Mouse (Mus musculus): ENCODE results near the gene Elavl3.
A peak's percentile ranks its signal among the peaks of the same experiment; 100 is the strongest.

Gene Elavl3

DNA sequence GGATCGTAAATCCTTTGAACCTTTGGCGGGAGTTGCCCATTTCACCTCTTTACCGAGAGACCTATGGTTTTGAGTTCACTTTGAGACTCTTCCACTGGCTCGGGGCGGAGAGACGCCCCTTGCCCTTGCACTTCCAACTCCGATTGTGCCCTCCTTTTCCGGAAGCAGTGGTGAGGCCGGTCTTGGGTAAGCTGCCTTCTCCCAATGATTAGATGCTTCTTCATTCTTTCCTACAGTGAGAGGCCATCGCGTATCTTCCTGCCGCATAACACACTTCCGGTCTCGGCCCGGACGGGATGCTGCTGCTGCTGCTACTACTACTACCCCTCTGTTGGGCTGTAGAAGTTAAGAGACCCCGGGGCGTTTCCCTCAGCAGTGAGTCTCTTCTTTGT is 48.7 kb downstream of the Elavl3 start:
- DNase-seq (ENCODE audit: low spot score): no peak

DNA sequence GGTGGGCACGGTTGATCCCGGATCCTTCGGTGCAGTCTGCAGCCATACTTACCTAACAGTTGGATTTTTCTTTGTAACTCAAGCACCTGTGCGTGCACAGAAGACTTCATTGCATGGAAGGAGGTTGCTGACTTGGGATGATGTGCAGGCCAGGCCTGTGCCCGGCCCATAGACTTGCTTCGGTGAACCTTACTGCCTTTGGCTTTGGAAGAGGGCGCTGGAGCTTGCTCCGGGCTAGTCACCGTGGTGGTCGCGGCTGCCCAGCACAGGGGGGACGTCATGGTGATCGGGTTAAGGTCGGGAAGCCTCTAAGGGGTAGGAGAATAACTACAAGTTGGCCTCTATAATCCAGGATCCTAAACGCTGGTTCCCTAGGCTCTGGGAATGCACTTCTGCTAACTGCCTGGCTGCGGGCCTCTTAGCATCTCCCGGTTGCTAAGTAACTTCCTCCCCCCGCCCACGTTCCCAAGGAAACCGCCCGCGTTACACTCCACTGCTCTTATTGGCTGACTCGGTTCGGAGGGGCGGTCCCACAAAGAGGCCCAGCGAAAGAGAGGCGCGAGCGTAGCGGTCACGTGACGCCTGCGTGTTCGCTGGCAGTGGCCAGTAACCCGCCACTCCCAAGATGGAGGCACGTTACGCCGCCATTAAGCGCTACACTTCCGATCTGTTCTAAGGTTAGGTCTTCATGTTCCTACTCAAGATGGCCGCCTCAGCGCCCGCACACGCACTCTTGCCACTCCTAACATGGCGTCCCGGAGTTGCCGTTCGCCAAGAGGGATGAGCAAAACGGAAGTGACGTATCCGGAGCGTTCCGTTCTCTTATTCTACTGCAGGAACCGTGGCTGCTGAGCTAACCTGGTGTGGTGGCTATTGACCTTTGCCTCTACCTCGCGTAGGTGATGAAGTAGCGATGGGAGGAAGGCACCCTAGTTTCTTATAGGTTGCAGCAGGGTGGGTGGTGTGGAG is 49.3 kb downstream of the Elavl3 start, which contains the start of the genes Ccdc151 and Prkcsh:
Gene Ccdc151 (minus strand): TSS at position 441 of the 969 bp plus-strand sequence.
Gene Prkcsh (plus strand): TSS at position 613 of the 969 bp plus-strand sequence.
- DNase-seq (ENCODE audit: low spot score): peak; percentile 100

GRCm38 (mm10) chr9:22001633-22002032 is 50.2 kb downstream of the Elavl3 start:
- DNase-seq (ENCODE audit: low spot score): no peak

GRCm38 (mm10) chr9:22000296-22000695 is 51.5 kb downstream of the Elavl3 start:
- DNase-seq (ENCODE audit: low spot score): no peak

DNA sequence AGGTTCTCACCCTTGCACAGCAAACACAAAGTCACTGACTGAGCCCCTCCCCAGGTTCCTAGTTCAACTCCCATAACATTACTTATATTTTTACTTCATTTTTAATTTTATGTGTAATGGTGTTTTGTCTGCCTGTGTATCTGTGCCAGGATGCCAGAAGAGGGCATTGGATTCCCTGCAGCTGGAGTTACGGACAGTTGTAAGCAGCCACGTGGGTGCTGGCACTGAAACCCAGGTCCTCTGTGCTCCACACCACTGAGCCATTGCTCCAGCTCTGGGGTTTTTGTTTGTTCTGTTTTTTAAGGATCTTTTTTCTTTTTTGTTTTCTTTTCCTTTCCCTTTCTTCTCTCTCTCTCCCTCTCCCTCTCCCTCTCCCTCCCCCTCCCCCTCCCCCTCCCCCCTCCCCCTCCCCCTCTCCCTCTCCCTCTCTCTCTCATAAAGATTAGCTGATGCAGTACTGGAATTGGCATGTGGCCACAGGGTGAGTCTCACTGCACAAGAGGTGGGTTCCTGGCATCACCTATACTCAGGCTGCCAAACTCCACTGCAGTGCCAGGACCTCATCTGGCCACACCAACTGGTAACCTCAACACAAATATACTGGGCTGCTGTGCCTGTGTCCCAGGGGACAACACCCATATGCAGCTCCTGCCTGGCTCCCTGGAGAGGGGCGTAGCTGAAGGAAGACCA is 55.5 kb downstream of the Elavl3 start:
- no peak for DNase-seq (ENCODE audit: low spot score)

DNA sequence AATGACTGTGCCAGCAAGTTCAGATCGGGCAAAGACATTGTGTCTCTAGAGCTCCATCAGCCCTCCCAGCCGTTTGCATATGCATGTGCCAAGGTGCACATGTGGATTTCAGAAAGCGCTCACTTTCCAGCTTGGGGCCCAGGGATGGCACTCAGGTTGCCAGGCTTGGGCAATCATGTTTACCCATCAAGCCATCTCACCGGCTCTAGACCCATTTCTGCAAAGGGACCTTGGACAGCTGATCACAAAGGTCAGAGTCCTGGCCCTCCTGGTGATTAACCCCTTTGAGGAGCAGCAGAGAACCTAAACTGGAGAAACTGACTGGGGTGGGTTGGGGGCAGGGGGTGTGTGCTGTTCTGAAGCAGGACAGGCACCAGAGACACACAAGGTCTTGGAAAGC is 59.6 kb downstream of the Elavl3 start:
- no peak for DNase-seq (ENCODE audit: low spot score)

- peak; percentile 43 for DNase-seq (ENCODE audit: low spot score)
Observed at GRCm38 (mm10) chr9:21989230-21990110, 62.4 kb downstream of the Elavl3 start, which contains the start of gene Rgl3. Rgl3 (minus strand) TSS chr9:21989446.

DNA sequence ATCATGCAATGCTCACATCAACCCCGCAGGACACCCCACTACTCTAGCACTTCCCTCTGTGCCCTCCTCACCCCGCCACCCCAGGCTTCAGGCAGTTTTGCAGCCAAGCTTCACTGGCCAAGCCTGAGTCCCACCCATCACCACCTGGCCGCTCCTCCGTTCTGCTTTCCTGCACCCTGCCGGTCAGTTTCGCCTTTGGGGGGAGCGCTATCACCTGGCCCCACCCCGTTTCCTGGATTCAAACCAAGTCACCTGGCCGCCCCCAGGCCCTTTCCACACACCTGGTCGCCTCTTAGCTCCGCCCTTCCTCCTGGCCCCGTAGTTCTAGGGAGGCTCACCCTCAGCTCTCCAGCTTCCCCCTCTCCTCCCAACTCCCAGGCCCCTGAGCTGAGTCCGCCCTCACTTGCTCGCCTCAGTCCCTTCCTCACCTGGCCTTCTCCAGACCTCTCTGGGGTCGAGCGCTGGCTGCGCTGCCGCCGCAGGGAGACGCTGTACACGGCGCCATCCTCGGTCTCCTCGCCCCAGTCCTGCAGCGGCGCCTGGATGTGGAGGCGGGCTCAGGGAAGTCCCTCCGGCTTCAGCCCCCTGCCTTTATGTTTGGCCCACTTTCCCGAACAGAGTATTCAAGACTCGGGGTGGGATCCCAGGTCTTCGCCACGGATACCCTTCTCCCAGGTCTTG is 63.3 kb downstream of the Elavl3 start:
- peak; percentile 21 for DNase-seq (ENCODE audit: low spot score)

DNA sequence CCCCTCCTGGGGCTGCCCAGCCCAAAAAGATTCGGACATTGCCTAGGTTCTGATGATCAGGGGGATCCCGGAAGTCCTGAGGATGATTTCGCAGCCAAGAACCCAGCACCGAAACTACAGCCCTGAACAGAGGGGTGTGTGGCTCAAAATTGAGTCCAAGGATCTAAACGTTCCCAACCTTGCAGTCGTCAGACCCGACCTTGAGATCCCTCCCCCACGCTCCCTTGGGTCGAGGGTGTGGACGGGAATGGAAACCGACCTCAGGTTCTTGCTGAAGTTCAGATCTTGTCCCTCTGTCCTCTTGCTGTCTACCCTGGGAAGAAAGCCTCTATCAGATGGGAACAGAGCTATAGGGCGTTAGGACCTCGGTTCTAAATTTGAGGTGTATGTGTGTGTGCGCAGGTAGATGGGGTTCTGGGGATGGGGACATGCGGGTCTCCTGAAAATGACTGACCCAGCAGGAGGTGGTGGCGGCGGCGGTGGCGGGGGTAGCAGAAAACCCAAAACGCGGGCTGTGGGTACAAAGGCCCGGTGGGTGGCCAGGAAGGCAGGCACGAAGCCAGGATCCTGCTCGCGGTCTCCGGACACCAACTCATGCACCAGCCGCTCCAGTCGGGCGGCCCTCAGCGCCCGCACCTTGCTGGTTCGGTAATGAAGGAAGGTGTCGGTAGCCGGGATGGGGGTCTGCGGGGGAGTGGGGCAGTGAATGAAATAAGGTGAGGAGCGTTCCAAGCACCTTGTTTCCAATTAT is 64.1 kb downstream of the Elavl3 start:
- no peak for DNase-seq (ENCODE audit: low spot score)

DNA sequence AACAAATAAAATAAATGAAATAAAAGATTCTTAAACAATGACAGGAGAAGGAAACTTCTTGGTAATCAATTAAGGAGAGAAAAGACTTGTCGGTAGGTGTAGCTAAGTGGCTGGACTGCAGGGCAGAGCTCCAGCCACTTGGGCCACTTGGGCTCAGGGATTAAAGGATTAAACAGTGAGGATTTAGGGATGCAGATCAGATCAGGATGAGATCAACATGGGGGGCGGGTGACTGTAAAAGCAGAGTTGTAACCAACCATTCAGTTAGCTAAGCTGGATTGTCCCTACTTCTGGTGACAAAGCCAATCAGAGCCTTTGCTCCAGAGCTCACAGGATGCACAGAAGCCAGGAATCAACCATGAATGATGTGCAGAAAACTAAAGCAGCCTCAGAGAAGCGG is 67.9 kb downstream of the Elavl3 start:
- DNase-seq (ENCODE audit: low spot score): no peak

GRCm38 (mm10) chr9:21978398-21979128 is 73.3 kb downstream of the Elavl3 start:
- no peak for DNase-seq (ENCODE audit: low spot score)

GRCm38 (mm10) chr9:21977972-21978371 is 73.9 kb downstream of the Elavl3 start:
- DNase-seq (ENCODE audit: low spot score): no peak

GRCm38 (mm10) chr9:21977331-21977730 is 74.5 kb downstream of the Elavl3 start:
- DNase-seq (ENCODE audit: low spot score): no peak

GRCm38 (mm10) chr9:21976626-21977175 is 75.1 kb downstream of the Elavl3 start:
- DNase-seq (ENCODE audit: low spot score): no peak

DNA sequence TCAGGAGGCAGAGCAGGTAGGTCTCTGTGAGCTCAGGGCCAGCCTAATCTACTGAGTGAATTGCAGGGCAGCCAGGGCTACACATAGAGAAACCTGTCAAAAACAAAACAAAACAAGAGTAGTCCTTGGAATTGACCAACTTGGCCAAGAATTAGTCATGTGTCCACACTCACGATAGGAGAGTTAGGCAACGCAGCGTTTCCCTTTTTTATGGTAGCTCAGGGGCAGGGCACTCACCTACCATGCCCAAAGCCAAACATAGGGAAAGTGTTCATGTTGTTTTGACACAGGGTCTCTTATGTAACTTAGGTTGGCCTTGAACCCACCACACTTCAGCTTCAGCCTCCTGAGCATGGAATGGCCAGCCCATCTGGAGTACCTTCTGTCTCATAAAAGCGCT is 82.5 kb downstream of the Elavl3 start:
- no peak for DNase-seq (ENCODE audit: low spot score)

DNA sequence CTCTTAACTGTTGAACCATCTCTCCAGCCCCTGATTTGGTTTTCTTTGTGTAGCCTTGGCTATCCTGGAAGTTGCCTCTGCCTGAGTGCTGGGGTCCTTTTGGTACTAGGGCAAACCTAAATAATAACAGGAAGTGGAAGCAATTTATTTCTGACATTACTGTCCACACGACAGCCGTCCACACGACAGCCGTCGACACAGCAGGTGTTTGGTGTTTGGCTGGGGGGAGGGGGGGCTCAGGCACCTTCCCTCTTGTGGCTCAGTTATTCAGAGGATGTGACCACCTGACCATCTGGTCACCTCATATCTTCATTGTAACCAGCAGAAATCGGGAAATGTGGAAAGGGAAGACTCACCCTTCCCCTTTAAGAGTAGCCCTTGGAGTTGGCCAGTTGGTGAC is 82.9 kb downstream of the Elavl3 start:
- DNase-seq (ENCODE audit: low spot score): no peak

Measured in ovary, adult 18-20 months (tissue).